ENCODE assay signal across 8 mouse cellular contexts in the genomic region with DNA sequence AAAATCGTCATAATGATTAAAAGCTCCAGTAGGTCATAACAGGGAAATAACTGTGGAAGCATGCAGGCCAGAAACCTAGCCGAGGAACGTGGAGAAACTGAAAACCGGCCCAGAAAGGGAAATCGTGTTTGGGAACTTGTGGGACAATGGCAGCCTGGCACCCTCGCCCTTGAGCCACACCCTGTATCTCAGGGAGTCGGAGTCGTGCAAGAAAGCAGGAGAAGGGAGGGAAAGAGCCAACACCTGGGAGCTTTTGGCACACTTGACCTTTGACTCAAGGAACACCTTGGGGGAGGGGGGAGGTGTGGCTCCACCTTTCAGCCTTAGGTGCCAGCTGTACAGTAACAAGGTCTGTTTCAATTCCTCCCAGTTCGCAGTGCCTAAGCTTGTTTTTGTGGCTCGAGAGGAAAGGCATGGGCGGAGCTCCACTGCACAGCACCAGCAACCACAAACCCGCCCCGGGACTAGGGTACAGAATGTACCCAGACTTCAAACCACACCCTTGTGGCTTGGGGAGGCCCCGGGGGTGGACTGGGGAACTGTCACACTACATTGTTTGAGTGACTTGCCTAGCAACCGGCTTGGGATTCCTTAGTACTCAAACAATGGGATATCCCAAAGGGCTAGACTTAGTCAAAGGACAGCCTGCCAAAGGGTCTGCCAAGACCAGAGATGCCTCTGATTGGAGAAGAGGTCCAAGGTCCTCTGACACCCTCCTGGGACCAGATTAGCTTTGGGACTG. TPM values are rescaled to one million over a fixed set of nuclear protein-coding genes. Genes with fewer than 3 reads are reported as not detected.
DNase-seq lines count a peak whose midpoint lies in the region; ATAC-seq lines count a peak whose summit lies in the region.

No protein-coding gene starts in this region.

- no peak overlapping the region for H3K4me2 ChIP-seq in kidney, embryonic 16.5 days (replicated peaks; ENCODE audit: low read depth, low read length)

- H3K9me3 ChIP-seq in kidney, embryonic 16.5 days (ENCODE audit: low read length), result no peaks in the 10 kb centered on the region

- H3K9ac ChIP-seq in kidney, embryonic 16.5 days (replicated peaks; ENCODE audit: low read length), result no peak overlapping the region

- no peak overlapping the region for H3K4me3 ChIP-seq in kidney, embryonic 16.5 days (ENCODE audit: low read length)

- no peak; the same call in 1 of the 2 replicates for ATAC-seq in kidney, embryonic 16.5 days (ENCODE audit: low FRiP score, low TSS enrichment)
- ATAC-seq in erythroid progenitor cell, adult 5-6 weeks (replicated peaks; ENCODE audit: low FRiP score, poor library complexity, severe bottlenecking), result peak; percentile 65

- DNase-seq in kidney, adult 11 months, result peak; percentile 71
- DNase-seq in MEL-GATA-1-ER (ENCODE audit: extremely low read depth, low read depth), result peak; percentile 79
- DNase-seq in induced T-regulatory cell, adult 2 months (ENCODE audit: low read depth), result peak; percentile 90
- DNase-seq in lung, postnatal 10 days, result peak; percentile 93
- peak; percentile 93 to 94 for DNase-seq in spleen, postnatal 36 days (ENCODE audit: low spot score in 2 of 2)
- DNase-seq in left cerebral cortex, adult 9 months (ENCODE audit: low spot score in 2 of 2), result no peak

- no peak overlapping the region for H3K27ac ChIP-seq in kidney, embryonic 16.5 days (ENCODE audit: low read length)

- H3K4me1 ChIP-seq in kidney, embryonic 16.5 days (ENCODE audit: insufficient read depth, low read length), result peaks cover 3% of the 10 kb centered on the region; the same call in 1 of the 2 replicates

- WGBS in kidney, embryonic 16.5 days, result 57% methylated on average over 15 of the region's 15 CpGs

- peaks cover 14% of the 10 kb centered on the region; the same call in 1 of the 2 replicates for H3K27me3 ChIP-seq in kidney, embryonic 16.5 days (ENCODE audit: insufficient read depth, low read length)

- H3K36me3 ChIP-seq in kidney, embryonic 16.5 days (ENCODE audit: insufficient read depth, low read length), result no peaks in the 10 kb centered on the region

RNA-seq across cellular contexts. Expression of a gene that starts 49.3 kb away (rescaled TPM):
- 45.3 and 45.8 TPM in 2 replicates for polyA plus RNA-seq in kidney, embryonic 16.5 days (2015; fragmentation: Nextera tagmentation; extraction: Ambion mirVana)
- 17.2 and 24.5 TPM in 2 replicates for total RNA-seq in erythroid progenitor cell, adult 5-6 weeks (2015; ENCODE audit: low replicate concordance)
- total RNA-seq in erythroid progenitor cell, adult 5-6 weeks (2017; ENCODE audit: low replicate concordance), result 12.7 and 14.4 TPM in 2 replicates

Comparison
In these comparisons a context has a peak if more than half of its experiments do, and no peak if none do; other contexts are left out.
1. DNase-seq: peak in kidney, adult 11 months (single experiment), MEL-GATA-1-ER (single experiment), induced T-regulatory cell, adult 2 months (single experiment), lung, postnatal 10 days (single experiment) and spleen, postnatal 36 days (2 of 2); none in left cerebral cortex, adult 9 months (0 of 2).